Mouse (Mus musculus): ENCODE measurements around the gene Hcn1. TPM values are rescaled to one million over a fixed set of nuclear protein-coding genes. Genes with fewer than 3 reads are reported as not detected.

Gene Hcn1
- polyA plus RNA-seq, 1 experiment from 2014 or later, result 0.29 TPM

DNA sequence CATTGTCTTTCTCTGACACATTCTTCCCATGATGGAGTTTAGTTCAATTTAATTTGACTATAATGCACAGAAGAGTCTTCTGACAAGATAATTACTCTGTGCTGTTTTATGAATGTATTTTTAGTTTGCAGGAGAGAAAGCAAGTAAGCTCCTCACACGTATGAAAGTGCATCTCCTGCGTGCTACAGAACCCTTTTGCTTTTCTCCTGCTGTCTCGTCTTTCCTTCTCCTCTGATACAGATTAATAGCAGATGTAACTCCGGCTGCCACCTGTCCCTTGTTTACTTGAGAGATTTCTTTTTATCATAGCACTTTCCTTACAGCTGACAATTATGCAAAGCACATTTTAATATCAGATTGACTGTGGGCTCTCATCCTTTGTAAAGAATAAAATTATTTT, 120.0 kb downstream of the Hcn1 start:
- no peak overlapping the region for H3K27ac ChIP-seq (ENCODE audit: low read depth, low read length)
- ATAC-seq, result peak; percentile 44; the same call in 1 of the 2 replicates
- peak; percentile 39 for DNase-seq (ENCODE audit: low spot score)
- H3K27me3 ChIP-seq (replicated peaks; ENCODE audit: control insufficient read depth, insufficient read depth, low read length), result no peaks in the 10 kb centered on the region
- H3K4me3 ChIP-seq (ENCODE audit: low read depth, low read length), result no peak overlapping the region
- no peaks in the 10 kb centered on the region for H3K36me3 ChIP-seq (ENCODE audit: control insufficient read depth, insufficient read depth, low read length)
- no peaks in the 10 kb centered on the region for H3K9me3 ChIP-seq (replicated peaks; ENCODE audit: control insufficient read depth, low read length)
- 65% methylated on average over 4 of the region's 4 CpGs for WGBS
- no peaks in the 10 kb centered on the region for H3K4me1 ChIP-seq (ENCODE audit: control insufficient read depth, insufficient read depth, low read length)
- H3K4me2 ChIP-seq (ENCODE audit: low read length), result no peak overlapping the region
- H3K9ac ChIP-seq (ENCODE audit: low read length), result no peak overlapping the region

DNA sequence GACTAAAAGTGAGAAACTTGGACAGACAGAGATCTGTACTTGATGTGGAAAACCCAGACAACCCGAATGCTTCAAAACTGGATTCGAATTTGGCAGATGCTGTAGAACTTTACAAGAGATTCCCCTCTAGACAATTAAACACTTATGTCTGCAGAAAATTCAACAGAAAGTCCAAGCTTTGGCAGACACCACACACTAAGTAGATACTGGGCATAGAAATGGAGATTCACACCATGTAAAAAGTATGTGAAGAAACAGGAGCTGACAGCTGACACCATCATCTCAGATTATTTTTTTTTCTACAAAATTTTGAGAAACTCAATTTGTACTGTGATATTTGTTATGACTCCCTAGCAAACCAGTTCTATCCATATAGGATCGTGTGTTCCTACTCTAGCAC, 122.0 kb downstream of the Hcn1 start:
- Histone ChIP-seq H3K9ac (ENCODE audit: low read length) (no peak overlapping the region), H3K4me3 (ENCODE audit: low read depth, low read length) (no peak overlapping the region), H3K4me1 (ENCODE audit: control insufficient read depth, insufficient read depth, low read length) (no peaks in the 10 kb centered on the region), H3K4me2 (ENCODE audit: low read length) (no peak overlapping the region), H3K9me3 (replicated peaks; ENCODE audit: control insufficient read depth, low read length) (no peaks in the 10 kb centered on the region), H3K27me3 (replicated peaks; ENCODE audit: control insufficient read depth, insufficient read depth, low read length) (no peaks in the 10 kb centered on the region), H3K27ac (ENCODE audit: low read depth, low read length) (no peak overlapping the region), H3K36me3 (ENCODE audit: control insufficient read depth, insufficient read depth, low read length) (no peaks in the 10 kb centered on the region)
- DNase-seq (ENCODE audit: low spot score) (no peak), ATAC-seq (no peak)
- WGBS, result 85% methylated on average over 3 of the region's 3 CpGs

GRCm38 (mm10) chr13:117728393-117728792, 126.3 kb downstream of the Hcn1 start:
- DNase-seq (ENCODE audit: low spot score) (no peak), ATAC-seq (no peak)
- Histone ChIP-seq H3K4me2 (ENCODE audit: low read length) (no peak overlapping the region), H3K27ac (ENCODE audit: low read depth, low read length) (no peak overlapping the region), H3K27me3 (replicated peaks; ENCODE audit: control insufficient read depth, insufficient read depth, low read length) (no peaks in the 10 kb centered on the region), H3K4me3 (ENCODE audit: low read depth, low read length) (no peak overlapping the region), H3K9ac (ENCODE audit: low read length) (no peak overlapping the region), H3K9me3 (replicated peaks; ENCODE audit: control insufficient read depth, low read length) (no peaks in the 10 kb centered on the region), H3K36me3 (ENCODE audit: control insufficient read depth, insufficient read depth, low read length) (no peaks in the 10 kb centered on the region), H3K4me1 (ENCODE audit: control insufficient read depth, insufficient read depth, low read length) (no peaks in the 10 kb centered on the region)
- 78% methylated on average over 2 of the region's 2 CpGs for WGBS

DNA sequence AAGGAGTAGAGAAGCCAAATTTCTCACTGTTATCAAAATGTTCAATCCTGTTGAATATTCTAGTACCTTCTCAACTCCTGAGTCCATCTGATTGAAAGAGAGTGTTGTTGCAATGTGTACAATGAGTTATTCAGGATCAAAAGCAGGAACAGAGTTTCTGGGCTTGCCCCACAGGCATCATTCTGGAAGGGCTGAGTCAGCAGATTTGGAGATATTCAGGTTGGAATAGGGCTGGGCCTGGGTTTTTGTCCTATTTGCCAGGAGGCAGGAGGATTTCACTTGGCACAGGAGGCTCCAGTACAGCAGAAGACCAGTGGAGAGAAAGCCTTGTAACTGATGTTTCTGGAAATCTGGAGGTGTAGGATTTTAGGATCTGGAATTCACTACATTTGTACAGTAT, 130.6 kb downstream of the Hcn1 start:
- Histone ChIP-seq H3K4me1 (ENCODE audit: control insufficient read depth, insufficient read depth, low read length) (no peaks in the 10 kb centered on the region), H3K4me3 (ENCODE audit: low read depth, low read length) (no peak overlapping the region), H3K9ac (ENCODE audit: low read length) (no peak overlapping the region), H3K36me3 (ENCODE audit: control insufficient read depth, insufficient read depth, low read length) (no peaks in the 10 kb centered on the region), H3K4me2 (ENCODE audit: low read length) (no peak overlapping the region), H3K9me3 (replicated peaks; ENCODE audit: control insufficient read depth, low read length) (no peaks in the 10 kb centered on the region), H3K27me3 (replicated peaks; ENCODE audit: control insufficient read depth, insufficient read depth, low read length) (no peaks in the 10 kb centered on the region), H3K27ac (ENCODE audit: low read depth, low read length) (no peak overlapping the region)
- ATAC-seq (no peak), DNase-seq (ENCODE audit: low spot score) (no peak)

DNA sequence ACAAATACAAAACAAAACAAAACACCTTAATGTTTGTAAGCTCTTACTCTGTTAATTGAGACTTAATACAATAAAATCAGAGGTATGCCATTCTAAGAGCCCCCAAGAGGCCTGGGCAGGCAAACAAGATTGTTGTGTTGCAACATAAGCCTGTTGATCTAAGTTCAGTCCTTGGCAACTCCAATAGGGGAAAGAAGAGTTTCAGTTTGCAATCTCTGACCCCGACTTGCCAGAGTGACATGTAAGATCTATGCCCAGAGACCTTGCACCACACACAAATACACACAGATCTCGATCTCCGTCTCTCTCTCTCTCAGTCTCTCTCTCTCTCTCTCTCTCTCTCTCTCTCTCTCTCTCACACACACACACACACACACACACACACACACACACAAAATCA, 142.3 kb downstream of the Hcn1 start:
- no peaks in the 10 kb centered on the region for H3K36me3 ChIP-seq (ENCODE audit: control insufficient read depth, insufficient read depth, low read length)
- no peak overlapping the region for H3K27ac ChIP-seq (ENCODE audit: low read depth, low read length)
- H3K4me1 ChIP-seq (ENCODE audit: control insufficient read depth, insufficient read depth, low read length), result no peaks in the 10 kb centered on the region
- ATAC-seq (no peak), DNase-seq (ENCODE audit: low spot score) (no peak)
- H3K4me3 ChIP-seq (ENCODE audit: low read depth, low read length), result no peak overlapping the region
- H3K9me3 ChIP-seq (replicated peaks; ENCODE audit: control insufficient read depth, low read length), result no peaks in the 10 kb centered on the region
- H3K4me2 ChIP-seq (ENCODE audit: low read length), result no peak overlapping the region
- H3K9ac ChIP-seq (ENCODE audit: low read length), result no peak overlapping the region
- no peaks in the 10 kb centered on the region for H3K27me3 ChIP-seq (replicated peaks; ENCODE audit: control insufficient read depth, insufficient read depth, low read length)
- WGBS, result 81% methylated on average over 3 of the region's 3 CpGs

- Histone ChIP-seq H3K27me3 (replicated peaks; ENCODE audit: control insufficient read depth, insufficient read depth, low read length) (no peaks in the 10 kb centered on the region), H3K9me3 (replicated peaks; ENCODE audit: control insufficient read depth, low read length) (no peaks in the 10 kb centered on the region), H3K9ac (ENCODE audit: low read length) (no peak overlapping the region), H3K4me2 (ENCODE audit: low read length) (no peak overlapping the region), H3K36me3 (ENCODE audit: control insufficient read depth, insufficient read depth, low read length) (no peaks in the 10 kb centered on the region), H3K27ac (ENCODE audit: low read depth, low read length) (no peak overlapping the region), H3K4me1 (ENCODE audit: control insufficient read depth, insufficient read depth, low read length) (no peaks in the 10 kb centered on the region), H3K4me3 (ENCODE audit: low read depth, low read length) (no peak overlapping the region)
- DNase-seq (ENCODE audit: low spot score) (no peak), ATAC-seq (no peak)
- whole genome bisulfite sequencing, result 79% methylated on average over 3 of the region's 3 CpGs
Measured at GRCm38 (mm10) chr13:117745173-117745572, 143.1 kb downstream of the Hcn1 start.

GRCm38 (mm10) chr13:117765487-117765886, 163.4 kb downstream of the Hcn1 start:
- Histone ChIP-seq H3K4me1 (ENCODE audit: control insufficient read depth, insufficient read depth, low read length) (no peaks in the 10 kb centered on the region), H3K36me3 (ENCODE audit: control insufficient read depth, insufficient read depth, low read length) (no peaks in the 10 kb centered on the region), H3K27ac (ENCODE audit: low read depth, low read length) (no peak overlapping the region), H3K4me3 (ENCODE audit: low read depth, low read length) (no peak overlapping the region), H3K9me3 (replicated peaks; ENCODE audit: control insufficient read depth, low read length) (no peaks in the 10 kb centered on the region), H3K4me2 (ENCODE audit: low read length) (no peak overlapping the region), H3K27me3 (replicated peaks; ENCODE audit: control insufficient read depth, insufficient read depth, low read length) (no peaks in the 10 kb centered on the region), H3K9ac (ENCODE audit: low read length) (no peak overlapping the region)
- DNase-seq (ENCODE audit: low spot score) (peak; percentile 72), ATAC-seq (peak; percentile 89; the same call in 1 of the 2 replicates)
- WGBS, result 72% methylated on average over 6 of the region's 6 CpGs

- Histone ChIP-seq H3K4me1 (ENCODE audit: control insufficient read depth, insufficient read depth, low read length) (no peaks in the 10 kb centered on the region), H3K36me3 (ENCODE audit: control insufficient read depth, insufficient read depth, low read length) (no peaks in the 10 kb centered on the region), H3K27me3 (replicated peaks; ENCODE audit: control insufficient read depth, insufficient read depth, low read length) (no peaks in the 10 kb centered on the region), H3K27ac (ENCODE audit: low read depth, low read length) (no peak overlapping the region), H3K4me2 (ENCODE audit: low read length) (no peak overlapping the region), H3K9me3 (replicated peaks; ENCODE audit: control insufficient read depth, low read length) (no peaks in the 10 kb centered on the region), H3K4me3 (ENCODE audit: low read depth, low read length) (no peak overlapping the region), H3K9ac (ENCODE audit: low read length) (no peak overlapping the region)
- no peak for ATAC-seq
- no peak for DNase-seq (ENCODE audit: low spot score)
- WGBS, result 90% methylated on average over 2 of the region's 2 CpGs
Measured at GRCm38 (mm10) chr13:117785376-117785775, 183.3 kb downstream of the Hcn1 start.

- H3K9ac ChIP-seq (ENCODE audit: low read length), result no peak overlapping the region
- no peaks in the 10 kb centered on the region for H3K4me1 ChIP-seq (ENCODE audit: control insufficient read depth, insufficient read depth, low read length)
- H3K4me2 ChIP-seq (ENCODE audit: low read length), result no peak overlapping the region
- H3K27ac ChIP-seq (ENCODE audit: low read depth, low read length), result no peak overlapping the region
- no peak for ATAC-seq
- H3K9me3 ChIP-seq (replicated peaks; ENCODE audit: control insufficient read depth, low read length), result no peaks in the 10 kb centered on the region
- no peak overlapping the region for H3K4me3 ChIP-seq (ENCODE audit: low read depth, low read length)
- peak; percentile 13 for DNase-seq (ENCODE audit: low spot score)
- no peaks in the 10 kb centered on the region for H3K36me3 ChIP-seq (ENCODE audit: control insufficient read depth, insufficient read depth, low read length)
- 74% methylated on average over 1 of the region's 1 CpGs for WGBS
- H3K27me3 ChIP-seq (replicated peaks; ENCODE audit: control insufficient read depth, insufficient read depth, low read length), result no peaks in the 10 kb centered on the region
Measured at GRCm38 (mm10) chr13:117792861-117793260, 190.7 kb downstream of the Hcn1 start.

GRCm38 (mm10) chr13:117801061-117801460, 198.9 kb downstream of the Hcn1 start:
- DNase-seq (ENCODE audit: low spot score) (no peak), ATAC-seq (no peak)
- H3K36me3 ChIP-seq (ENCODE audit: control insufficient read depth, insufficient read depth, low read length), result no peaks in the 10 kb centered on the region
- no peaks in the 10 kb centered on the region for H3K27me3 ChIP-seq (replicated peaks; ENCODE audit: control insufficient read depth, insufficient read depth, low read length)
- no peak overlapping the region for H3K4me3 ChIP-seq (ENCODE audit: low read depth, low read length)
- no peaks in the 10 kb centered on the region for H3K9me3 ChIP-seq (replicated peaks; ENCODE audit: control insufficient read depth, low read length)
- no peak overlapping the region for H3K4me2 ChIP-seq (ENCODE audit: low read length)
- no peaks in the 10 kb centered on the region for H3K4me1 ChIP-seq (ENCODE audit: control insufficient read depth, insufficient read depth, low read length)
- no peak overlapping the region for H3K27ac ChIP-seq (ENCODE audit: low read depth, low read length)
- no peak overlapping the region for H3K9ac ChIP-seq (ENCODE audit: low read length)
